Mouse (Mus musculus) gastrocnemius, adult 2 months (tissue): ENCODE measurements around the gene Itsn1. TPM values are rescaled to one million over a fixed set of nuclear protein-coding genes. Genes with fewer than 3 reads are reported as not detected.

Experiments
- DNase-seq: peaks from one replicate; pipeline ENCODE4 v3.0.0; 2022
- H3K27ac ChIP-seq: fragments of 200-600 bp; 2 replicates; pipeline ENCODE4 v1.8.1; 2022; ENCODE audit warnings: mild to moderate bottlenecking
- H3K4me3 ChIP-seq: fragments of 200-600 bp; 2 replicates; pipeline ENCODE4 v1.8.1; 2022; ENCODE audit warnings: mild to moderate bottlenecking, moderate library complexity
- CTCF ChIP-seq: fragments of 200-600 bp; IDR thresholded peaks from 2 replicates; pipeline ENCODE4 v1.8.1; 2022; ENCODE audit warnings: antibody characterized with exemption, mild to moderate bottlenecking, moderate library complexity
- intact Hi-C: fragments of 180-260 bp; cut with DNase I; formaldehyde crosslinking; loops from one replicate; pipeline ENCODE4 v1.15.1; 2025
- microRNA-seq: library from miRNA; unstranded; fragments of <30 nt; microRNA quantifications from one replicate; pipeline ENCODE4 v1.2.0, GENCODE M21; 2021
- total RNA-seq, 2 experiments: library from RNA; stranded (reverse); gene quantifications; 2 replicates each; pipeline ENCODE4 v1.2.3; 2021

Gene Itsn1
- total RNA-seq, 2 experiments from 2014 or later, result 60.2 to 66.1 TPM

GRCm38 (mm10) chr16:91946261-91946660, 217.2 kb downstream of the Itsn1 start:
- no peak overlapping the region for H3K4me3 ChIP-seq
- no peak overlapping the region for H3K27ac ChIP-seq
- DNase-seq, result no peak
- intact Hi-C loops, result no loop called here
- TF ChIP-seq CTCF, result no peak

DNA sequence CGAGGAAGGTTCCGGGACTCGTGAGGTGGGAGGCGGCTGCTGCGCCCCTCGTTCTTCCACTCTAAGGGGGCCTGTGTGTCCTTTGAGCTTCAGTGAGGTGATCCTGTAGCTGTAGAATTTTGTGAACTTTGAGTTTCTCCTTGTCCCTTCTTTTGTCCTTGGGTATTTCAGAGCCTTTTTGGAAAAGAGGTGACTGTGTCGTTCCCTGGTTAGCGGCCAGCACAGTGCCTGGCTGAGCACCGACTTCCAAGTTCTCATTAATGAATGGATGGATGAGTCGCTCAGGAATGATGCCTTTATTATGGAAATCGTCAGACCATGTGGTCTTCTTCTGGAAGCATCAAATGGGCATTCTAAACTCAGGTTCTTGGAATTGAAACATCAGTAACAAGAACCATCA, 218.0 kb downstream of the Itsn1 start:
- Histone ChIP-seq H3K27ac (no peak overlapping the region), H3K4me3 (no peak overlapping the region)
- TF ChIP-seq CTCF, result no peak
- intact Hi-C loops, result no loop called here
- DNase-seq, result no peak

DNA sequence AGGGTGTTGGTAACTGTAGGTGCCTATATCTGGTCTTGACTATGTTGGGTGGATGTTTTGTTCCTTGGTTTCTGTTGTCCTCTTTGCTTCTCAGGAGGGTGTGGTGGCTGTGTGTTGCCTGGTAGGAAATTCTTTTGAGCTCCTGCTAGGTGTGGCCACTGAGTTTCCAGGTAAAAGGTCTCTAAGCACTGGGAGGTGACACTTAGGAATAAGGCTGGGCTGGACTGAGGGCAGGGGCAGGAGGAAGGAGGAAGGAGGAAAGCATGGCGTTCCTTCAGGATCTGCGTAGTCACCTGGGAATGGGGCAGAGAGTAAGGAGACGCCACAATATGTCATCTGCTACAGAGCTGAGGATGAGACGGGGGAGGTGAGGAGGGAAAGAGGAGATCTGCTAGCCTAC, 224.9 kb downstream of the Itsn1 start:
- TF ChIP-seq CTCF, result no peak
- DNase-seq, result no peak
- intact Hi-C loops, result no loop called here
- Histone ChIP-seq H3K27ac (no peak overlapping the region), H3K4me3 (no peak overlapping the region)

DNA sequence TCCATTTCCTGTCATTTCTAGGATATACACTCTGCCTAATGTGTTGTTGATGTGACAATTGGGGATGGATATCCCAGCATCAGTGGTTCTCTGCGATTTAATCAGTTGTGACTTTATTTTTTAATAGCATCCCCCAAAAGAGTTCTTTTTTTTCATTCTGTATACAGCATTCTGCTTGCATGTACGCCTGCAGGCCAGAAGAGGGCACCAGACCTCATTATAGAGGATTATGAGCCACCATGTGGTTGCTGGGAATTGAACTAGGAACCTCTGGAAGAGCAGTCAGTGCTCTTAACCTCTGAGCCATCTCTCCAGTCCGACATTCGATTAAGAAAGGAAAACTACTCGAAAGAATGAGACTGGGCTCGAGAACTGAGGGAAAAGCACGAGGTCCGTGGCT, 225.7 kb downstream of the Itsn1 start:
- no peak overlapping the region for H3K27ac ChIP-seq
- peak; percentile 31 for TF ChIP-seq CTCF
- H3K4me3 ChIP-seq, result no peak overlapping the region
- DNase-seq, result no peak
- intact Hi-C loops, result no loop called here

GRCm38 (mm10) chr16:91962204-91962893, 233.3 kb downstream of the Itsn1 start:
- Histone ChIP-seq H3K27ac (peak overlapping the region; percentile 40; the same call in 1 of the 2 replicates), H3K4me3 (no peak overlapping the region)
- no peak for TF ChIP-seq CTCF
- peak; percentile 35 for DNase-seq
- intact Hi-C loops, result no loop called here

- no peak for DNase-seq
- H3K4me3 ChIP-seq, result no peak overlapping the region
- no peak for TF ChIP-seq CTCF
- H3K27ac ChIP-seq, result no peak overlapping the region
- intact Hi-C loops, result no loop called here
Measured at GRCm38 (mm10) chr16:91962894-91963555, 233.9 kb downstream of the Itsn1 start.

DNA sequence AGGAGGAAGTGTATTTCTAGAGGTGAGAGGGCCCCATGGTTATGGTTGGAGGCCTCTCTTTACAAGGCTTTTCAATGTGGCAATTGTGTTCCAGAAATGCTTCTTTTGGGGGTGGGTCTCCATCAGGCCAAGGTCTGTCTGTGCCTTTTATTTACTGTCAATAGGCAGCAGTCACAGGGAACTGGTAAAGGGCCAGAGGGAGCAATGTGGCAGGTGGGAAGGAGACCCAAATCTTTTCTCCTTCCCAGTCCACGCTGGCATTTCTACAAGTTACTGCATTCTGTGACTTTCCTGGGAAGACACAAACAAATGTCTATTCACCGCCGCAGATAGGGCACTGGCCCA, 234.4 kb downstream of the Itsn1 start:
- no peak for DNase-seq
- intact Hi-C loops, result no loop called here
- Histone ChIP-seq H3K27ac (no peak overlapping the region), H3K4me3 (no peak overlapping the region)
- TF ChIP-seq CTCF, result no peak

DNA sequence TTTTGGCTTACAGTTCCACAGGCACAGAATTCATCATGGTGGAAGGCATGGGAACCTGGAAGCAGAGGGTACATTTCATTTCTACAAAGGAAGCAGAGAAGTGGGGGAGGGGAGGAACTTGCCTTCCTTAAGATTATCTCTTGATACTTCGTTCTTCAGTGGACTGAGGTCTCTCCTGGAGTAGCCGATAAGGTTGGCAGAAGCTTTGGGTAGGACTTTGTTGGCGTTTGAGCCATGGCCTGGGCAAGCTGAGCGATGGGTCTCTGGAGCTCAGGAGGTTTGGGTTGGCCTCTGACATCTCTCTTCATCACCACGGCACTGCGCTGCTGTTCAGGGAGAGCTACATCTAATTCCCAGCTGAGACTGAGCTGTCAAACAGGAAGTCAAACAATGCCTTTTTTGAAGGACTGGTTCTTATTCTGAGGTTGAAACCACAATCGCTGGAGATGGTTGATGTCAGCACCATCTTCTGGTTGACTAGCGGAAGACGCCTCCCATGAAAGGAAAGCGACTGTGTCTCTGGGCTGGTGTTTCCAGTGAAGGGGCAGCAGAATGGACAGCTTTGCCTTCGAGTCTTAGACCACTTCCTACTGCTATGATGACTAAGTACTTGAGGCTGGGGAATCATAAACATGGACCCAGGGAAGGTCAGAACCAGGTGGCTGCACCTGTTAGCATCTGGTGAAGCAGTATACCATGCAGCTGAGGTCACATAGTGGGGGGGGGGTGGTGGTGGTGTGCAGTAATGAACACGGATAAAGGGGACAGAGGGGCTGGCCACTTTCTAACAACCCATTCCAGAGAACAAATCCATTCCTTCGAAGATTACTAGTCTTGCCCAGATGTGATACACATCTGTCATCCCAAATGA, 235.5 kb downstream of the Itsn1 start:
- Histone ChIP-seq H3K27ac (no peak overlapping the region), H3K4me3 (no peak overlapping the region)
- TF ChIP-seq CTCF, result no peak
- no peak for DNase-seq
- intact Hi-C loops, result no loop called here

DNA sequence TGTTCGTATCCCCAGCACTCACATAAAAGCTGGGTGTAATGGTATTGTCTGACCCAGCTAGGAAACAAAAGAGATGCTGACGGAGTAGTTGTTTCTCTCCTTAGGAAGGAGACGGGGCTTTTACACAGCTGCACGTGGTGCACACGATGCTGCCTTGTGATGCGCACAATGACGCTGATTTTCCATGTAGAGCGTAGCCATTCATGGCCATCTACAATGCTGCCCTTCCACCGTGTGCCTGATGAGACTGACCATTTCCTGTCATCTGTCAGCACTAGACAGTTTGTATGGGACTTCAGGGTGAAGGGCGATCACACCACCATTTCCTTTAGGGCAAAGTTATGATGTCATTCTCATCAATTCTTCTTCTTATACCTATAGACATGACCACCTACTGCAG, 239.6 kb downstream of the Itsn1 start:
- no peak overlapping the region for H3K27ac ChIP-seq
- no peak for TF ChIP-seq CTCF

DNA sequence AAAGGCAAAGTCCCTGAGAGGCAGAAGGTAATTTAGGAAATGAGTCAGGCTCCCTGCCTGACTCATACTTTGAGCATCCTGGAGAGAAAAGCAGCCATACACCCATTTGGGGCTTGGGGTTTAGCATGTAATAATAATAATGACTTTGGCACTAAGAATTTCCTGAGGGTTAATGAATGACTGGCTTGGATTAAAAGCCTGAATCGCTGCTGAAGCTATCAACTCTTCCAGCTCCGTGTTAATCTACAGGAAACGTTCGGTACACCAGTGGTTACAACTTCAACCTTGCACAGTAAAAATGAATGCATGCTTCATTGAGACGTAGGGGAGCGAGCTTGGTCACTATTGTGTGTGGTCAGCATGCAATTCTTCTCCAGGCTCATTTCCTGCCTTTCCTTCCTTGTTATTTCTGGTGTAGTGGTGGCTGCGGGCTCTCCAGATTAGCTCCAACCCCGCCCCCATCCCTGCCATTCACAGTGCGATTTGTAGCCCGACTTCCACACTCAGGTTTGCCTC, 240.5 kb downstream of the Itsn1 start:
- no peak for DNase-seq
- intact Hi-C loops, result no loop called here
- TF ChIP-seq CTCF, result no peak
- H3K27ac ChIP-seq, result peak overlapping the region; percentile 28; the same call in 1 of the 2 replicates
- H3K4me3 ChIP-seq, result no peak overlapping the region

More for the DNA sequence above, 239.6 kb downstream of the Itsn1 start:
- no peak for DNase-seq
- H3K4me3 ChIP-seq, result no peak overlapping the region
- intact Hi-C loops, result no loop called here

Small RNAs within 50 kb of the gene (microRNA-seq; reads per million reads assigned to microRNA genes)
- gene Gm27773, result not detected

Other genes starting within 250 kb of the Itsn1 start
- gene Ifnar1, start 244.0 kb upstream of the Itsn1 start, total RNA-seq, result 10 to 100 TPM; 12.6 to 15.1 TPM
- 10 to 100 TPM; 55.2 to 55.5 TPM for gene Ifngr2, start 182.2 kb upstream of the Itsn1 start, total RNA-seq
- 10 to 100 TPM; 16.0 to 17.7 TPM for gene Tmem50b, start 131.5 kb upstream of the Itsn1 start, total RNA-seq
- gene Dnajc28, start 110.3 kb upstream of the Itsn1 start, total RNA-seq, result 10 to 100 TPM; 15.8 to 21.8 TPM
- gene Gart, start 82.3 kb upstream of the Itsn1 start, total RNA-seq, result 10 to 100 TPM; 58.4 to 66.2 TPM
- gene Son, start 81.8 kb upstream of the Itsn1 start, total RNA-seq, result 100 to 1,000 TPM; 113 to 116 TPM
- 1 to 10 TPM in 1 of 2 experiments, under 1 TPM in 1; 0.92 to 1.6 TPM for gene Donson, start 40.5 kb upstream of the Itsn1 start, total RNA-seq
- 10 to 100 TPM; 17.7 to 18.1 TPM for gene Cryzl1, start 306 bp upstream of the Itsn1 start, total RNA-seq